9 mouse cellular contexts compared by ENCODE assay signal in genomic region chr6:115838161-115838597, GRCm38 (mm10). TPM values are rescaled to one million over a fixed set of nuclear protein-coding genes. Genes with fewer than 3 reads are reported as not detected.
DNase-seq lines count a peak whose midpoint lies in the region; ATAC-seq and TF ChIP-seq lines count a peak whose summit lies in the region.
"Had no signal": no experiment of that assay in that cellular context is flagged by ENCODE, and none has a peak within 500 bp of the region (broad histone marks: within the 10 kb centered on the region; RNA-seq: fewer than 3 reads in every experiment).

Gene Efcab12 (minus strand): TSS chr6:115838412.

- no peak for TF ChIP-seq POLR2A in liver, adult 2 months (IDR thresholded peaks at IDR 0.05; ENCODE audit: extremely low read depth, insufficient read depth, low read length)

- DNase-seq in CD4-positive, CD25-positive, alpha-beta regulatory T cell, adult 2 months (ENCODE audit: low read depth, low spot score): peak; percentile 82
- peak; percentile 56 for DNase-seq in c-Kit-positive CD71-negative TER-119-negative erythroid progenitor cells, embryonic 14.5 days (ENCODE audit: low read depth)
- DNase-seq in forebrain, embryonic 10.5 days (ENCODE audit: extremely low spot score, low spot score): peak; percentile 80
- peak; percentile 79 for DNase-seq in kidney, postnatal 10 days
- peak; percentile 76 for DNase-seq in liver, adult 2 months (ENCODE audit: extremely low read depth, low read depth, low spot score)
- DNase-seq in telencephalon, adult 2 months (ENCODE audit: low read depth, low spot score): peak; percentile 95

- peaks cover 26% of the 10 kb centered on the region for H3K36me3 ChIP-seq in forebrain, embryonic 10.5 days (replicated peaks)
- H3K36me3 ChIP-seq in heart, embryonic 15.5 days: peaks cover 16% of the 10 kb centered on the region
- no peaks in the 10 kb centered on the region for H3K36me3 ChIP-seq in liver, adult 2 months (ENCODE audit: control insufficient read depth, insufficient read depth, low read length)

- H3K79me2 ChIP-seq in liver, adult 2 months (ENCODE audit: control insufficient read depth, insufficient read depth, low read length): no peaks in the 10 kb centered on the region

- peak within 1 kb of the TSS; percentile 52 for H3K4me3 ChIP-seq in forebrain, embryonic 10.5 days
- peak within 1 kb of the TSS; percentile 54 for H3K4me3 ChIP-seq in heart, embryonic 15.5 days
- peak within 1 kb of the TSS; percentile 21; the same call in 1 of the 2 replicates for H3K4me3 ChIP-seq in liver, adult 2 months (ENCODE audit: insufficient read depth, low read depth, low read length)

- TF ChIP-seq CTCF in liver, adult 2 months (IDR thresholded peaks at IDR 0.05; ENCODE audit: low read depth, low read length): no peak

- 2% methylated on average over 19 of the region's 19 CpGs for WGBS in forebrain, embryonic 10.5 days
- 2% methylated on average over 19 of the region's 19 CpGs for WGBS in heart, embryonic 15.5 days
- WGBS in liver, adult 2 months: 3% methylated on average over 19 of the region's 19 CpGs

- ATAC-seq in heart, embryonic 15.5 days (replicated peaks; ENCODE audit: insufficient number of reproducible peaks, insufficient read depth, low FRiP score, low read depth): peak; percentile 84
- ATAC-seq in monocyte, adult 5-6 weeks (replicated peaks; ENCODE audit: insufficient number of reproducible peaks, low FRiP score, low TSS enrichment, poor library complexity, severe bottlenecking): peak; percentile 88

- H3K9ac ChIP-seq in heart, embryonic 15.5 days: peak within 1 kb of the TSS; percentile 42; the same call in 1 of the 2 replicates
- peak within 1 kb of the TSS; percentile 29; the same call in 1 of the 2 replicates for H3K9ac ChIP-seq in liver, adult 2 months (ENCODE audit: low read depth, low read length)

- no peaks in the 10 kb centered on the region for H3K9me3 ChIP-seq in forebrain, embryonic 10.5 days
- H3K9me3 ChIP-seq in heart, embryonic 15.5 days (replicated peaks): no peaks in the 10 kb centered on the region

- H3K27ac ChIP-seq in forebrain, embryonic 10.5 days: peak within 1 kb of the TSS; percentile 85
- H3K27ac ChIP-seq in heart, embryonic 15.5 days: peak within 1 kb of the TSS; percentile 48
- no peak within 1 kb of the TSS for H3K27ac ChIP-seq in liver, adult 2 months (replicated peaks; ENCODE audit: insufficient read depth, low read depth, low read length)

- peak within 1 kb of the TSS; percentile 85 for H3K4me2 ChIP-seq in heart, embryonic 15.5 days

- no peaks in the 10 kb centered on the region for H3K27me3 ChIP-seq in forebrain, embryonic 10.5 days (ENCODE audit: poor library complexity, severe bottlenecking)
- H3K27me3 ChIP-seq in heart, embryonic 15.5 days: no peaks in the 10 kb centered on the region
- no peaks in the 10 kb centered on the region for H3K27me3 ChIP-seq in liver, adult 2 months (ENCODE audit: control insufficient read depth, insufficient read depth, low read length)

- peaks cover 18% of the 10 kb centered on the region for H3K4me1 ChIP-seq in forebrain, embryonic 10.5 days
- peaks cover 12% of the 10 kb centered on the region for H3K4me1 ChIP-seq in heart, embryonic 15.5 days (replicated peaks)
- no peaks in the 10 kb centered on the region for H3K4me1 ChIP-seq in liver, adult 2 months (ENCODE audit: control insufficient read depth, insufficient read depth, low read length)

RNA-seq across cellular contexts. Expression of gene Efcab12, which starts in this region (rescaled TPM):
- 1.7 and 1.9 TPM in 2 replicates for polyA plus RNA-seq in forebrain, embryonic 10.5 days (2016; fragmentation: Nextera tagmentation; extraction: Ambion mirVana)
- polyA plus RNA-seq in heart, embryonic 15.5 days (2015; fragmentation: Nextera tagmentation; extraction: Ambion mirVana): 0.29 and 0.53 TPM in 2 replicates
- 0.07 and 0.09 TPM in 2 replicates for total RNA-seq in liver, adult 2 months (2014; rRNA removed)
- 0.05 and 0.11 TPM in 2 replicates for polyA plus RNA-seq in liver, adult 2 months (2012; rRNA removed)
- not detected in 3 replicates for total RNA-seq in monocyte, adult 5-6 weeks (2017)
- total RNA-seq: MEL had no signal

Comparison
In these comparisons a context has a peak if more than half of its experiments do, and no peak if none do; other contexts are left out.
1. Peak in ATAC-seq, H3K4me3 ChIP-seq, H3K27ac ChIP-seq, H3K9ac ChIP-seq and H3K4me2 ChIP-seq in heart, embryonic 15.5 days; RNA of the gene not detected or under 1 TPM.
2. Peak in DNase-seq, H3K4me3 ChIP-seq and H3K9ac ChIP-seq in liver, adult 2 months; RNA of the gene not detected or under 1 TPM.
3. Peak in ATAC-seq in monocyte, adult 5-6 weeks; RNA of the gene not detected or under 1 TPM.